Mouse (Mus musculus) NIH3T3 (cell line): ENCODE measurements around the gene Slc35c1.

Source experiments
- DNase-seq: peaks from one replicate; pipeline ENCODE4 v3.0.0-alpha.2; 2012; ENCODE audit warnings: low read depth

Gene Slc35c1

GRCm38 (mm10) chr2:92475711-92476110 lies 15.4 kb upstream of the Slc35c1 start:
- DNase-seq: no peak

DNA sequence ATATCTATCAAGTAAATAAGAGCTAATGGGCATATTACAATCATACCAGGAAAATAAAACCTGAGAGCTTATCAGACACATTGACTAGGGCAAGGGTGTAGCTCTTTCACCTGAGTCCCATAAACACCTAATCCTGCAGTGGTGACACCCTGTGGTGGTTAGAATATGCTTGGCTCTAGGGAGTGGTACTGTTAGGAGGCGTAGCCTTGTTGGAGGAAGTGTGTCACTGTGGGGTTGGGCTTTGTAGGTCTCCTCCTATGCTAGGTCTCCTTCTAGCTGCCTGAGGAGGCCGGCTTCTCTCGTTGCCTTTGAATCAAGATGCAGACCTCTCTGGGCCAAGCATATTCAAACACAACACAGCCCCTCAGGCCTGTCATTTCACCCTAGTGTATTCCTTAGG lies 14.6 kb upstream of the Slc35c1 start:
- DNase-seq: no peak

DNA sequence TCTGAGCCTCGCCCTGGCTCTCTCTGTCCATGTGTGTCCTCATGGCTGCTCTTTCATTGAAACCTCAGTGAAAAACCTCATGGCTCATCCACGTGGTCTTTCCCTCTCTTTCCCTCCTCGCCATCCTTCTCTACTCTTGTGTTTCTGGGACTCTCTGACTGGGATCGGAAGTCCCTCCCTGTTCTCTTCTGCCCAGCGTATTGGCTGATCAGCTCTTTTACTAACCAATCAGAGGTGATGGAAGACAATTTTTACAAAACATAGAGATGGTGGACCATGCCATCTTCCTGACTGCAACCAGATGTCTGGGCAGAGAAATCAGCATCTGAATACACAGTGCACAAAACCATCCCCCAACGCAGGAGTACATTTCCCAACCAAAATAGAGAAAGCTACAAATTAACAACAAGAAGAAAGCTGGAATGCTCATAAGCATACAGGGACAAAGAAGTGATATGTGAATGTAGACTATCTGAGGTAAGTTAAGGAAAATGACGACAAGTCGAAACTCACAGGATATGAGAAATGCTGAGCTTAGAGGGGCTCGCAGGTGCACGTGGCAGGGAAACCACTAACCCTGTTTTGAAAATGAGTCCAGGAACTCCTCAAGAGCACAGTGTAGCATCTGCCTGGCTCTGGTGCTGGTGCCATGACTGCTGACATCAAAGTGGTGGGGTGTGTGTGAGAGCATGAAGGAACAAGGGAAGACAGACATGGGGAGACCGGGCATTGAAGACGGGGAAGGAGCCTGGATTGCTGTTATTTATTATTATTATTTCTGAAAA lies 11.7 kb upstream of the Slc35c1 start:
- no peak for DNase-seq

DNA sequence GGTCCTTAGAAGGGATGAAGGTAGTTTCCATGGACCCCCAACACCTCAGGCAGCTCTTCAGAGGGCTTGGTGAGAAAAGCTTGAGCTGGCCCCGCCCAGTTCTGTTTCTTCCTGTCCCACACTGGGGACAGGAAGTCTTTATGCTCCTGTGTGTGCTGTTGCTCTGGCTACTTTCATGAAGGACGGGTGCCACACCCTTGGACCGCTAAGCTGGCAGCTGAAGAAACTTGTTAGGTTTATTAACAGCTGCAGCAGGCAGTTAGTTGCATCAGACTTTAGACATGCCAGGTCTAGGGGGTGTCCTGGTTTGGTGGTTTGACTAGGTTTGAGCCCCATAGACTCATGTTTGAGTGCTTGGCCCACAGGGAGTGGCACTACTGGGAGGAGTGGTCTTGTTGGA lies 4.4 kb upstream of the Slc35c1 start:
- no peak for DNase-seq

DNA sequence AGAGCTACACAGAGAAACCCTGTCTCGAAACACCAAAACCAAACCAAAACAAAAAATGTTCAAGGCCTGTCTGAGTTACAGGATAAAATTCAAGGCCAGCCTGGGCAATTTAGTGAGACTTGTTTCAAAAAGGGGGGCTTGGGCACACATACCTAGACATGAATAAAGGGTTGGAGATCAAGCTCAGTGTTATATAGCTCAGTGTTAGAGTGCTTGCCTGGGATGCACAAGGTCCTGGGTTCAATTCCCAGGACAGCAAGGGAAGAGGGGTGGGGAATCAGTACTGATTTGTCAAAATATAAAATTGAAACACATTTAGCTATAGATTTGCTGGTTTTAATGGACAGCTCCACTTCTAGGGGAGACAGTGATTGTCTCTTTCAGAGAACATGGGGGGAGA lies 877 bp upstream of the Slc35c1 start:
- no peak for DNase-seq

DNA sequence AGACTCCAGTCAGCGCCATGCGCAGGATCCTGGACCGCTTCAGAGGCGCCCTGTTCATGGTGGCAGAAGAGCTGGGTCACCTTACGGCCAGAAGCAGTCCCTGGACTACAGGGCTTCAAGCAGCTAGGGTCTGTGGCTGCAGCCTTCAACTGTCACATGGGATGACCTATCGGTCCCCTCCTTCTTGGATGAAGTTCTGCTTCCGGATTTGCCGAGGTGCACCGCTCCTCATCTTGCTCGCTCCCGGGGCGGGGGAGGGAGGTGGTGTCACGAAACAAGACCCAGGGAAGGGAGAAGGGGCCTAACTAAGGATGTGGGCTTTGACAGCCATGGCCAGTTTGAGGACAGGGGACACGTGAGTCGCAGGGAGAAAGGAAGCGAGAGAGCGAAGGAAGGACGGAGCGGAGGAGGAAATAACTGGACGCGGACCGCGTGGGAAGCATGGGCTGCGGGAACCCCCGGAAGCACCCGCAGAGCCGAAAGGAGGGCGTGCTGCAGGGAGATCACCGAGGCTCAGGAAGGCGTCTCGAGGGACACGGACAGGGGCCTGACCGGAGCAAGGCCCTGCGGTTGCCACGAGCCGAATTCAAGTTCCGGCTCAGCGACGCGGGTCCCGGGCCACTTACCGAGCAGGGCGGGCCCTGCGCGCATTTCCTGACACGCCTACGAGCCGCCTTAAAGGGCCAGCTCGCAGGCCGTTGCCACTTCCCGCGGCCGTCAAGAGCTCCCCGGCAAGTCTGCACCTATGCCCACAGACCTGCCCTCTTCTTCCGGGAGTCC lies 1.0 kb downstream of the Slc35c1 start:
- peak; percentile 84 for DNase-seq

- no peak for DNase-seq
Measured at GRCm38 (mm10) chr2:92458481-92458880, 1.9 kb downstream of the Slc35c1 start.

- no peak for DNase-seq
Measured at GRCm38 (mm10) chr2:92456970-92457530, 3.3 kb downstream of the Slc35c1 start.

DNA sequence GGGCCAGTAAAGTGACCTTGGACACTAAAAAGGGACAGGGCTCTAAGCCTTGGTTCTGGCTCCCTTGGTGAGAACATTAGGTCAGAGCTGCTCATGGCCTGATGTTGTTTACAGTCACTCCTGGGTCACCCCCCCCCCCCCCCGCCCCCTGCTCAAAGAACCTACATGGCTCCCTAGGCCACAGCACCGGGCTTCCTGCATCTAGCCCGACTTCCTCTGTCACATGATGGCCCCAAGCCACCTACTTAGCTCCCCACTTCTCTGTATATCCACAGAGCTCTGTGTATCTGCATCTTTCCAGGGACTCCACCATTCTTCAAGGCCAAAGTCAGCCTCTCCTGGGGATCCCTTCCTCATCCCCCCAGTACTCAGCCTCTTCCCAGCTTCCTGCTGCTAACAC lies 4.6 kb downstream of the Slc35c1 start:
- DNase-seq: no peak

- no peak for DNase-seq
Measured at GRCm38 (mm10) chr2:92454166-92454565, 6.2 kb downstream of the Slc35c1 start.

GRCm38 (mm10) chr2:92451126-92451525 lies 9.2 kb downstream of the Slc35c1 start:
- DNase-seq: no peak

DNA sequence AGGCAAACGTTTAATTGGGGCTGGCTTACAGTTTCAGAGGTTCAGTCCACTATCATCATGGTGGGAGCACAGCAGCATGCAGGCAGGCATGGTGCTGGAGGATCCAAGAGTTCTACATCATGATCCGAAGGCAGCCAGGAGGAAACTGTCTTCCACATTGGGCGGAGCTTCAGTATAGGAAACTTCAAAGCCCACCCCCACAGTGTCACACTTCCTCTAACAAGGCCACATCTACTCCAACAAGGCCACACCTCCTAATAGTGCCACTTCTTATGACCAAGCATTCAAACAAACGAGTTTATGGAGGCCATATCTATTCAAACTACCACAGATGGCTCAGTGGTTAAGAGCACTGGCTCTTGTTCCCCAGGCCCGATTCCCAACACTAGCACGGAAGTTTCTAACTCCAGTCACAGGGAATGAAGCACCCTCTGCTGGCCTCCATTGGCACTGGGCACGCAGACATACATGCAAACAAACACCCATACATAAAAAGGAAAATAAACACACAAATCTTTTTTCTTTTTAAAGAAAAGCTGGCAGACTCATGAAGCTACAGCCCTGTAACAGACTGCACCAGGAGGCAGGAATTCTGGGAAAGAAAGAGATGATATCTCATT lies 13.1 kb downstream of the Slc35c1 start:
- DNase-seq: no peak

GRCm38 (mm10) chr2:92446656-92447055 lies 13.7 kb downstream of the Slc35c1 start:
- DNase-seq: no peak

DNA sequence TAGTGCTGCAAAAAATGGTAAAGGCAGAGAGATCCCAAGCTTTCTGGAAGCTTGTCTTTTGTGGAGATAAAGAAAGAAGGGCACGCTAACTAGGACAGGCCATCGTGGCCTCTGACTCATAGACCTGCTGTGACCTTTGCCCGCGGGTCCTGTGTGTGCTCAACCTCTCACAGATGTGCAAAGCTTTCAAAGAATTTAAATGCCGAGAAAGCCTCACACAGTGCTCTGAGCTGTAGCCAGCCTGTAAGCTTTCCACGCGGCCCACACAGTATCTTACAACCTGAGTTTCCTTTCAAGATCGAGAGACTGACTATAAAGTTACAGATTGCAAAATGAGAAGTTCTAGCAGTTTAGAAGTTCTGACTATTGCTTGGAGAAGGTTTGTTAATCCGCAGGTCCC lies 14.4 kb downstream of the Slc35c1 start:
- DNase-seq: no peak

- no peak for DNase-seq
Measured at GRCm38 (mm10) chr2:92444376-92444775, 16.0 kb downstream of the Slc35c1 start.

DNA sequence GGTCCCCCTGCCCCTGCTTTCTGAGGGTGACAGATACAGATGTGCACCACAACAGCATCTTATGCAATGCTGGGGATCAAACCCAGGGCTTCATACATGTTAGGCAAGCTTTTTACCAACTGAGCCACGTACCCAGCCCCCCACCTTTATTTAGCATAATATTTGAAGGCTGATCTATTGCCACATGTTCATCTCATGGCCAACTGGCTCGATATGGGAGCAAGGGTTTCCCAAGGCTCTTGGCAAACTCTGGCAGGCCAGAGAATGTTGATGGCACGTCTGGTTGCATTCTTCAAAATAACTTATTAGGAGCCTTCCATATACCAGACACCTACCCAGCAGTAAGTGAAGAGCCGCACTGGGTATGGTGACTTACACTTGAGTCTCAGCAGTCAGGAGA lies 17.0 kb downstream of the Slc35c1 start:
- DNase-seq: no peak

GRCm38 (mm10) chr2:92442419-92443001 lies 17.8 kb downstream of the Slc35c1 start:
- no peak for DNase-seq

- no peak for DNase-seq
Measured at GRCm38 (mm10) chr2:92440432-92440831, 19.9 kb downstream of the Slc35c1 start.

- DNase-seq: no peak
Measured at GRCm38 (mm10) chr2:92438567-92438966, 21.8 kb downstream of the Slc35c1 start.

DNA sequence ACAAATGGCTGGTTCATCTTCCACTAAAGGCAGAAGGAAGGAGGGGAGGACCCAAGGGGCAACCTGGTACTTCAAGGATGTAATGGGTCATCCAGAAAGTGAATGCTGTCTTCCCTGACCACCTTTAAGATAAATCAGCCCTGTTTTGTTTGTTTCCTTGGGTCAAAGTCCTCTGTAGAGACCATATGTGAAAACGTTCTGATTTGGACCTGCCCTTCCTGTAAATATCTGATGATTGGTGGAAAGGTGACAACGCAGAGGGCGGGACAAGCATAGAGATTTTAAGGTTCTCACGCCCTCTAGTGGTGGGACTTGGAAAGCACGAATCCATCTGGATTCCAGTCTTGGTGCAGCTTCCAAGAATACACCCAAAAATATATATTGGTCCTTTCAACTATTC lies 22.5 kb downstream of the Slc35c1 start:
- DNase-seq: peak; percentile 95

DNA sequence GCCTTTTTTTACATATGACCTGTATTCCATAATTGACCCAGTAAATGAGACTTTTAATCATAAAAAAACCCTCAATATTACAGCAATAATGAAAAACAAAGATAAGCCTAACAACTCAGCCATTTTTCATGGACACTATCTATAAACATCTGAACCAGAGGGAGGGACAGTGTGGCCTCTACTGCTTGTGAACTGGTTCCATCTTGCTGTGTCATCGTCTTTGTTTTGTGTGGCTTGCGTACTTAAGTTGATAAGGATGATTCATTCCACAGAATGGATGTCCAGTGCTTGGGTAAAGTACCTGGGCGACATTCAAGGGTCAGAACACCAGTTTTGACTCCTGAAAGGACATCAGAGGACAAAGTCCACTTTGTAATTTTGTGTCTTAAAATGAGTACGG lies 23.0 kb downstream of the Slc35c1 start:
- DNase-seq: no peak

- no peak for DNase-seq
Measured at GRCm38 (mm10) chr2:92435023-92435422, 25.3 kb downstream of the Slc35c1 start.
